Mouse (Mus musculus) erythroblast, embryonic 14.5 days (primary cell): ENCODE results near the gene Tcn2. TPM values are rescaled to one million over a fixed set of nuclear protein-coding genes. Genes with fewer than 3 reads are reported as not detected.

Experiments
- H3K27me3 ChIP-seq: 2 replicates; pipeline ENCODE4 v1.6.1; 2012; ENCODE audit warnings: inconsistent platforms; ENCODE audit not compliant: control insufficient read depth
- H3K36me3 ChIP-seq: 2 replicates; pipeline ENCODE4 v1.6.1; 2012; ENCODE audit warnings: mild to moderate bottlenecking, inconsistent platforms; ENCODE audit not compliant: control insufficient read depth
- H3K4me1 ChIP-seq: 2 replicates; pipeline ENCODE4 v1.6.1; 2012; ENCODE audit warnings: inconsistent platforms; ENCODE audit not compliant: control insufficient read depth
- H3K4me3 ChIP-seq: replicated peaks from 2 replicates; pipeline ENCODE3; 2012; ENCODE audit warnings: moderate library complexity, mild to moderate bottlenecking, inconsistent platforms
- H3K9me3 ChIP-seq: 2 replicates; pipeline ENCODE4 v1.6.1; 2012; ENCODE audit warnings: low read length, inconsistent platforms, mixed read lengths; ENCODE audit not compliant: control insufficient read depth
- GATA1 ChIP-seq: IDR thresholded peaks from 2 replicates; pipeline ENCODE4 v1.6.1; 2012; ENCODE audit warnings: low read length, inconsistent platforms, mixed read lengths
- TAL1 ChIP-seq: IDR thresholded peaks from 3 replicates; pipeline ENCODE4 v1.6.1; 2012; ENCODE audit warnings: low read length, inconsistent platforms, mixed read lengths
- polyA plus RNA-seq: library from polyadenylated mRNA; stranded (reverse); fragments of >175 nt; gene quantifications from 2 replicates; pipeline ENCODE4 v1.2.3, GENCODE M21; 2012

The Tcn2 gene
- polyA plus RNA-seq, 1 experiment: 0.08 TPM

GRCm38 (mm10) chr11:3935135-3935534 is 3.2 kb upstream of the Tcn2 start:
- TF ChIP-seq GATA1: no peak
- TF ChIP-seq TAL1: no peak

GRCm38 (mm10) chr11:3933756-3934285 is 1.9 kb upstream of the Tcn2 start:
- Histone ChIP-seq H3K4me3 (no peak overlapping the region), H3K36me3 (no peaks in the 10 kb centered on the region), H3K4me1 (peaks cover 9% of the 10 kb centered on the region), H3K27me3 (no peaks in the 10 kb centered on the region), H3K9me3 (no peaks in the 10 kb centered on the region)
- TF ChIP-seq TAL1 (no peak), GATA1 (no peak)

More at GRCm38 (mm10) chr11:3935135-3935534, 3.2 kb upstream of the Tcn2 start:
- Histone ChIP-seq H3K36me3 (no peaks in the 10 kb centered on the region), H3K27me3 (no peaks in the 10 kb centered on the region), H3K4me1 (peaks cover 9% of the 10 kb centered on the region), H3K4me3 (no peak overlapping the region), H3K9me3 (no peaks in the 10 kb centered on the region)

- Histone ChIP-seq H3K27me3 (no peaks in the 10 kb centered on the region), H3K4me1 (peaks cover 9% of the 10 kb centered on the region), H3K36me3 (no peaks in the 10 kb centered on the region), H3K9me3 (no peaks in the 10 kb centered on the region), H3K4me3 (peak overlapping the region; percentile 22)
- TF ChIP-seq TAL1: no peak
- no peak for TF ChIP-seq GATA1
Observed at GRCm38 (mm10) chr11:3930931-3931330, 1.0 kb downstream of the Tcn2 start.

DNA sequence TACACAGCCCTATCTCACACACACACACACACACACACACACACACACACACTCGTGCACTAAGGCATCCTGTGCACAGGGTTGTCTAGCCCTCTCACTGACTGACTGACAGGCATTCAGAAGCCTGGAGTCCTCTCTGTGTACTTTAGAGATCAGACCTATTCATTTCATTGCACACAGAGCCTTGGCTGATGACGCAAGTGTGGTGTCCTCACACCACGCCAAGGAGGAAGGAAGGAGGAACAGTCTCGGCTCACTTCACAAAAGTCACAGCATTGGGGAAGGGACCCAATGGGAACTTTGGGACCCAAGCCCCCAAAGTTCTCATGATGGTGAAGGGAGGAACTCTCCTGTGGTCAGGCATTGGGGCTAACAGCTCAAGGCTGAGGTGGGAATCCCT is 1.9 kb downstream of the Tcn2 start:
- H3K9me3 ChIP-seq: no peaks in the 10 kb centered on the region
- TF ChIP-seq GATA1 (no peak), TAL1 (no peak)
- H3K27me3 ChIP-seq: no peaks in the 10 kb centered on the region
- H3K4me1 ChIP-seq: peaks cover 9% of the 10 kb centered on the region
- H3K4me3 ChIP-seq: no peak overlapping the region
- H3K36me3 ChIP-seq: no peaks in the 10 kb centered on the region

- Histone ChIP-seq H3K4me1 (no peaks in the 10 kb centered on the region; the same call in 1 of the 2 replicates), H3K4me3 (no peak overlapping the region), H3K27me3 (no peaks in the 10 kb centered on the region), H3K36me3 (peaks cover 2% of the 10 kb centered on the region; the same call in 1 of the 2 replicates), H3K9me3 (no peaks in the 10 kb centered on the region)
- TF ChIP-seq TAL1: no peak
- TF ChIP-seq GATA1: no peak
Observed at GRCm38 (mm10) chr11:3925916-3926315, 6.0 kb downstream of the Tcn2 start.

- H3K4me1 ChIP-seq: no peaks in the 10 kb centered on the region
- no peaks in the 10 kb centered on the region for H3K9me3 ChIP-seq
- H3K36me3 ChIP-seq: peaks cover 2% of the 10 kb centered on the region; the same call in 1 of the 2 replicates
- H3K27me3 ChIP-seq: no peaks in the 10 kb centered on the region
- no peak overlapping the region for H3K4me3 ChIP-seq
- TF ChIP-seq TAL1 (no peak), GATA1 (no peak)
Observed at GRCm38 (mm10) chr11:3922731-3923130, 9.2 kb downstream of the Tcn2 start.

DNA sequence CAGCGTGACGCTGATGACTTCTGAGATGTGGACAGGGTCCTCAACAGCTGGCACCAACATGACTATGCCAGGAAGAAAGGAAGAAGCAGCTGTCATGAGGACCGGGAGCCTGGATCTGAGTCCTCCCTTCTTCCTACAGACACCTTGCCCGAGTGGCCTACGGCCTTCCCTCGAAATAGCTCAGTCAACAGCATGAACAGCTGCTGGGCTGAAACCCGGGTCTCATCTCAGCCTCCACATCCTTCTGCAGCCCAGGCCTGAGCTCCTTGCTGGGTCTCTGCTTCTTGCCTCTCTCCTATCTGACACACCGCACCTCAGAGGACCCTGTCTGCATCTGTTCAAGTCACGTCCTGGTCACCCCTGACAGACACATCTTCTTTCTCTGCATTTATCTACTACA is 9.8 kb downstream of the Tcn2 start:
- H3K36me3 ChIP-seq: peaks cover 2% of the 10 kb centered on the region; the same call in 1 of the 2 replicates
- no peaks in the 10 kb centered on the region for H3K4me1 ChIP-seq
- H3K4me3 ChIP-seq: no peak overlapping the region
- no peak for TF ChIP-seq TAL1
- TF ChIP-seq GATA1: no peak
- no peaks in the 10 kb centered on the region for H3K27me3 ChIP-seq
- H3K9me3 ChIP-seq: no peaks in the 10 kb centered on the region

GRCm38 (mm10) chr11:3921281-3921850 is 10.6 kb downstream of the Tcn2 start:
- no peaks in the 10 kb centered on the region for H3K4me1 ChIP-seq
- no peaks in the 10 kb centered on the region for H3K9me3 ChIP-seq
- H3K36me3 ChIP-seq: peaks cover 2% of the 10 kb centered on the region; the same call in 1 of the 2 replicates
- TF ChIP-seq TAL1 (no peak), GATA1 (no peak)
- no peaks in the 10 kb centered on the region for H3K27me3 ChIP-seq
- no peak overlapping the region for H3K4me3 ChIP-seq

DNA sequence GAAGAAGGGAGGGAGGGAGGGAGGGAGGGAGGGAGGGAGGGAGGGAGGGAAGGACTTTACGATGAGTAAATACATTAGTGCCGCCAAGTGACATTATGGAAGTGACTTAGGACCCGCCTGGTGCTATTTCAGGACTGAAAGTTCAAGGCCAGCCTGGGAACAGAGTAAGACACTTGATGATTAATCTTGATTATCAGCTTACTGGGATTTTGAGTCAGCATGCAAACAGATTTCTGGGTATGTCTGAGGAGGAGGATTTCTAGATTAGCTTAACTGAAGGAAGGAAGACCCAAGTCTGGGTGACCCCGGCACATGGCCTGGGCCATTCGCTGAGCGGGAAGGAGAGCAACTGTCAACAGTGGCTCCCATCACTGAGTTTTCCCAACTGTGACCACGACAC is 11.5 kb downstream of the Tcn2 start:
- Histone ChIP-seq H3K4me1 (no peaks in the 10 kb centered on the region), H3K9me3 (no peaks in the 10 kb centered on the region), H3K4me3 (no peak overlapping the region), H3K36me3 (peaks cover 2% of the 10 kb centered on the region; the same call in 1 of the 2 replicates), H3K27me3 (no peaks in the 10 kb centered on the region)
- TF ChIP-seq TAL1: no peak
- no peak for TF ChIP-seq GATA1
